Mouse (Mus musculus) common myeloid progenitor, adult 5-6 weeks (primary cell): ENCODE measurements at regions not wholly inside any gene's neighbourhood (a gene's known extent, or its start where the extent isn't known, plus 50 kb on each side); places are given as distances from the start of the nearest gene placed in this dataset.

ENCODE experiments used
- ATAC-seq: replicated peaks from 2 replicates; pipeline ENCODE4 v1.8.0; 2016; ENCODE audit warnings: low read depth, mild to moderate bottlenecking, moderate TSS enrichment, inconsistent platforms; ENCODE audit not compliant: poor library complexity, severe bottlenecking

GRCm38 (mm10) chr6:145310601-145311000, 60.6 kb upstream of the Kras start:
- ATAC-seq = no peak

DNA sequence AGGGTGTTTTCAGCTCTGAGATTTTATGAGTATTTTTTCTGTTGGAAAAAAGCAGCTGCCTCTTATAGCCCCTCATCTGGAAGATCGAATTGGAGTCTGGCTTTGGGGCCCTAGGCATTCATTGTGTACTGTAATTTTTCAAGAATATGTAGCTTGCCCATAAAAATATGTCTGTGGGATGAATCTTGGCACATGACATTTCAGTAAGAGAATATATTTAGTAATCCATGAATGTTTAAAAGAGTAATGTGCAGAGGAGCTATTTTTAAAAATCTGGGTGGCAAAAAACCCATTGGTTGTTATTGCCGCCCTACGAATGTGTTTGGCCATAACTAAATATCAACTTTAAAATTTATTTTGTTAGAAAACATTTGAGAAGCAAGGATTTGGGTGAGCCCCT, 59.0 kb upstream of the Kras start:
- no peak for ATAC-seq

GRCm38 (mm10) chr6:145307237-145307636, 57.2 kb upstream of the Kras start:
- ATAC-seq = peak; percentile 51

GRCm38 (mm10) chr6:145306331-145307124, 56.5 kb upstream of the Kras start:
- peak; percentile 64 for ATAC-seq

- ATAC-seq = no peak
These were observed 55.6 kb upstream of the Kras start for GRCm38 (mm10) chr6:145305669-145306068.

DNA sequence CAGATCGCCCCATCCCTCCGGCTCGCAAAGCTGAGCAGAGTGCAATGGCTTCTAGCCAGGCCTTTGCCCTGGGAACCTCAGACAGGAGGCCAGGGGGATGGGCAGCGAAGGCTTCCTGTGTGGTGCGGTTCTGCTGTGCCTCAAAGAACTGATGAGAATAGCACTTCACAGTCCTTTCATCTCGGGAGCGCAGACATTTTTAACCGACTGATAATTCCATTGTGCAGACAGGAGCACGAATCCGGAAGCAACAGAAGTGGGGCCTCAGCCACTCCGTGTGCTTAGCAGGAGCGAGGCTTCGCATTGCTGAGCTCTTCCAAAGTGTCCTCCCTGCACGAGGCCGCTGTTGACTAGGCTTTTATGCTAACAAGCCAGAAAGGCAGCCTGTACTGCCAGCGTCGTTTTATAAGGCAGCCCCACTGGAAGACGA, 53.6 kb upstream of the Kras start:
- ATAC-seq = peak; percentile 48

- peak; percentile 50 for ATAC-seq
These were observed 53.0 kb upstream of the Kras start for GRCm38 (mm10) chr6:145302907-145303640.

DNA sequence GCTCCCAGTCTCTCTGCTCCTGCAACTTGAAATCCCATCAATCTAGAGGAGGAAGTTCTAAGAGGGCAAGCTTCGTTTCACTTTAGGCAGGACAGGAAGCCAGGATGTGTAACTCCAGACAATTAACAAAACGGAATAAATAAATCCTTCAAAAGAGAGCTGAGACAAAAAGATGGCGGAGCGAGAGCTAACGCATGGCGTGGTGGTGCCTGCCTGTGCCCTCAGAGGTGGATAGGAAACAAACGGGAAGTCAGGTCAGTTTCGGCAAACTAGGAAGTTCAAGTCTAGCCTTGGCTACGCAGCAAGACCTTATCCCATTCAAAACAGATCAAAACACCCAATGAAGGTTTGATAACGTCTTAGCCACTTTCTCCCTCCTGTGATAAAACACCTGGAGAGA, 52.1 kb upstream of the Kras start:
- ATAC-seq = no peak

DNA sequence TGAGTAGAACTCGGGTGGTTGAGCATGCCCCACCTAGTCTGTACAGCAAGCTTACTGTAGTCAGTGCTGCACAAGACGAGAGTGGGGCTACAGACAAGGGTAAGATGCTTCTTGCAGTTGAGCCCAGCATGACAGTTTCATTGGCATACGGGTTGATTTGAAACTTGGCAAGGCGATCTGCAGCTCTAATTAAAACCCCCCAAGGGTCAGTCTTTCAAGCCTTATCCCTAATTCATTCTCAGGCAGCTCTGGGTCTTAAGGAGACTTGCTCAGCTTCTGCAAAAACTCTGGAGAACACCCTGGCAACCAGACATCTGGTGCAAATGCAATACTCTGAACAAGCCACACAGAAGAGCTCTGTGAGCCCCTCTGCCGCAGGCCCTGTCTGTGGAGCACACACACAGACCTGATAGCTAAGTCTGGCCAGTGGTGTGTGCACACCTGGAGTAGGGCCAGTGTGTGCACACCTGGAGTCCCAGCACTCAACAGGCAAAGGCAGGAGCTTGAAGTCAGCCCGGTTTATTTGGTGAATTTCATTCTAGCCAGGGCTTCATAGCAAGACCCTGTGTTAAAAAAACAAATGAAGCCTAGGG, 50.3 kb upstream of the Kras start:
- no peak for ATAC-seq
